Mouse (Mus musculus) lung, adult 2 months (tissue): ENCODE measurements around the gene Rnf220.

ENCODE experiments used
- CTCF ChIP-seq: fragments of 200-500 bp; IDR thresholded peaks from 2 replicates; pipeline ENCODE4 v1.5.1; 2011; ENCODE audit warnings: mild to moderate bottlenecking, low read length, control low read depth; ENCODE audit not compliant: insufficient read depth
- POLR2A ChIP-seq: fragments of 200-500 bp; IDR thresholded peaks from 2 replicates; pipeline ENCODE4 v1.6.1; 2011; ENCODE audit warnings: low read depth, mild to moderate bottlenecking, control low read depth, low read length, borderline replicate concordance; ENCODE audit errors: extremely low read depth

DNA sequence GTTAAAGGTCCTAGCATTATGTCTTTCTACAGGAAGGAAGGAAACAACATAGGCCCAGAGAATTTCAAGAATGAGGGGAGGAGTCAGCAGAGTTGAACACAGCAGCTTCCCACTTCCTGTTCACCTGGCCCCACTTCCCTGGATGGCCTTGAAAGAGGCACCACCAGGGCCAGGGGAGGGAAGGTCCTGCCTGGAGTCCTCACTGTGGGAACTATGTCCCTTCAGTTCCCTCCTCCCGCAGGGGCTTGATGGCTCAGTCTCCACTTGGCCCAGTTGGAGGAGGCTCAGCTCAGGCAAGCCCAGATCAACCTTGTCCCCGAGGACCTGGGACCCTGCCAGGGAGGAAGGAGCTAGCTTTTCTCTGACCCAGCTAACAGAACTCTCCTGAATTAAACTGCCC is 140.6 kb downstream of the Rnf220 start:
- TF ChIP-seq CTCF (no peak), POLR2A (no peak)
